Mouse (Mus musculus) spleen, adult 2 months (tissue): ENCODE results near the gene Sel1l3. TPM values are rescaled to one million over a fixed set of nuclear protein-coding genes. Genes with fewer than 3 reads are reported as not detected.

Source experiments
- DNase-seq, 2 experiments: peaks; one replicate each; pipeline versions ENCODE4 v3.0.0 to v3.0.0-alpha.2; 2012 to 2021; ENCODE audit warnings: low spot score in 2 of 2, low read depth in 1 of 2
- H3K27ac ChIP-seq: fragments of 200-500 bp; 2 replicates; pipeline ENCODE4 v1.5.1; 2012; ENCODE audit warnings: low read length, inconsistent platforms; ENCODE audit not compliant: insufficient read depth
- H3K27me3 ChIP-seq: fragments of 200-500 bp; 2 replicates; pipeline ENCODE4 v1.6.1; 2012; ENCODE audit warnings: mild to moderate bottlenecking, moderate library complexity, low read length, inconsistent platforms; ENCODE audit not compliant: control insufficient read depth, insufficient read depth
- H3K36me3 ChIP-seq: fragments of 200-500 bp; 2 replicates; pipeline ENCODE4 v1.6.1; 2012; ENCODE audit warnings: mild to moderate bottlenecking, low read length, inconsistent platforms; ENCODE audit not compliant: control insufficient read depth, insufficient read depth
- H3K4me1 ChIP-seq: fragments of 200-500 bp; 2 replicates; pipeline ENCODE4 v1.6.1; 2011; ENCODE audit warnings: inconsistent platforms; ENCODE audit not compliant: control insufficient read depth, insufficient read depth, insufficient read length
- H3K4me3 ChIP-seq: fragments of 200-500 bp; 2 replicates; pipeline ENCODE4 v1.5.1; 2011; ENCODE audit warnings: mild to moderate bottlenecking, inconsistent platforms; ENCODE audit not compliant: insufficient read depth, insufficient read length; ENCODE audit errors: extremely low read depth
- CTCF ChIP-seq: fragments of 200-500 bp; IDR thresholded peaks from 2 replicates; pipeline ENCODE4 v1.5.1; 2011; ENCODE audit warnings: mild to moderate bottlenecking, inconsistent platforms; ENCODE audit not compliant: insufficient read depth, insufficient read length, insufficient replicate concordance; ENCODE audit errors: extremely low read depth
- POLR2A ChIP-seq: fragments of 200-500 bp; IDR thresholded peaks from 2 replicates; pipeline ENCODE4 v1.6.1; 2011; ENCODE audit warnings: low read depth, low read length, inconsistent platforms
- WGBS: fragments of 180-500 bp; shearing (Covaris S2); methylation state at CpG from one replicate; pipeline ENCODE4 v1.1.7; 2018; 5-methylcytosine and 5-hydroxymethylcytosine counted together
- polyA plus RNA-seq: library from polyadenylated mRNA; depleted of rRNA; stranded (reverse); fragments of >200 nt; gene quantifications from 2 replicates; pipeline ENCODE4 v1.2.3, GENCODE M21; 2012

The Sel1l3 gene
- polyA plus RNA-seq, 1 experiment, result 0.67 TPM

DNA sequence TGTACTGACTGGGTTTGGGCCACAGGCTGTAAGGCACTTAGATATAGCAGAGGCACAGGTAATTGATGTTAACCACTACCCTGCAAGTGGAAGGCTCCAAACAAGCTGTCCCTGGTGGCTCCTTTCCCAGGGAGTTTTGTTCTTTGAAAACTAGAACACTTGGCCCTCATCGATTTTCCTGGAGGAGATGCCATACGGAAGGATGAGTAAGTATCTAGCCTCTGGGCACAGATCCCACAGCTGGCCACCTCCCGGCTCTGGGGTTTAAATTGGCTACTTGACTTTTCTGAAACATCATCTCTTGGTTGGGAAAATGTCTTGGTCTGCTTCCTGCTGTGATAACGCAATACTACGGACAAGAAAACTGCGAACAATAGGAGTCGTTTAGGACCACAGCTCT, 25.0 kb upstream of the Sel1l3 start:
- Histone ChIP-seq H3K4me1 (no peaks in the 10 kb centered on the region; the same call in 1 of the 2 replicates), H3K27ac (no peak overlapping the region), H3K36me3 (no peaks in the 10 kb centered on the region), H3K27me3 (no peaks in the 10 kb centered on the region), H3K4me3 (no peak overlapping the region)
- no peak for DNase-seq
- WGBS, result 92% methylated on average over 7 of the region's 7 CpGs
- TF ChIP-seq CTCF, result no peak
- no peak for TF ChIP-seq POLR2A

DNA sequence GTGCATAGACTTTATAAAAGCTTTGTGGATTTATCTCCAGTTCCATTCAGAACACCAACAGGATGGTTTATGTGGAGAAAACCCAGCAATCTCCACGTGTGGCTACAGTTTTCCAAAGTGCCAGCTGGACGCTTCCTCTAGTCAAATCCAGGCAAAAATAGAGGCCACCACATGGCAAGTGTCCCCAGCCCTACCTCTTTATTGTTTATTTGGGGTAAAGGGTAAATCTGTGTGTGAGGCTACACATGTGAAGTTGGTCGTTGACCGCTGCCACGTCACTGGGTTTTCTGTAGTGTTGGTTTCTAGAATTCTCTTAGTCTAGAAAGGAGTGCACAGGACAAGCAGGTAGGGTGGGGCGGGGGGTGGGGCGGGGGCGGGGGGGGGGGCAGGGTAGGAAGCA, 23.0 kb upstream of the Sel1l3 start:
- no peaks in the 10 kb centered on the region for H3K36me3 ChIP-seq
- H3K27ac ChIP-seq, result no peak overlapping the region
- DNase-seq, result no peak
- H3K27me3 ChIP-seq, result no peaks in the 10 kb centered on the region
- TF ChIP-seq CTCF (no peak), POLR2A (no peak)
- no peak overlapping the region for H3K4me3 ChIP-seq
- no peaks in the 10 kb centered on the region; the same call in 1 of the 2 replicates for H3K4me1 ChIP-seq
- 89% methylated on average over 8 of the region's 8 CpGs for WGBS

DNA sequence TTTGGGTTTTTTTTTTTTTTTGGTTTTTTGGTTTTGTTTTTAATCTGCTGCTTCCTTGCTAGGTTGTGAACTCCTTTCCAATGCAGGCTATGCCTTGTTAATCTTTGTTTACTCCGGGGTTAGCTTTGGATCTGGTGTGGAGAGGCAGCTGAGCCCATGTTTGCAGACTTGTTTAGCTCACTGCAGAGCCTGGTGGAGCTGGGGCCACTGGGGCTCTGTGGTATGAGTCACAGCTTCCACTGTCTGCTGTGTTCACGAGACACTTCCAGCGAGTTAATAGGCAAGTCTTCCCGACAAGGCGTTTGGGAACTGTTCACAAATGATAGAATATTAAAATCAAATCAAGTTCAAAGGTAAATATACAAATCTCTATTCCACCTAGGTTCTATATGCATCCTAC, 22.4 kb upstream of the Sel1l3 start:
- TF ChIP-seq POLR2A, result no peak
- TF ChIP-seq CTCF, result no peak
- Histone ChIP-seq H3K4me3 (no peak overlapping the region), H3K27ac (no peak overlapping the region), H3K4me1 (no peaks in the 10 kb centered on the region), H3K36me3 (no peaks in the 10 kb centered on the region), H3K27me3 (no peaks in the 10 kb centered on the region)
- 34% methylated on average over 5 of the region's 5 CpGs for WGBS
- DNase-seq, result no peak

DNA sequence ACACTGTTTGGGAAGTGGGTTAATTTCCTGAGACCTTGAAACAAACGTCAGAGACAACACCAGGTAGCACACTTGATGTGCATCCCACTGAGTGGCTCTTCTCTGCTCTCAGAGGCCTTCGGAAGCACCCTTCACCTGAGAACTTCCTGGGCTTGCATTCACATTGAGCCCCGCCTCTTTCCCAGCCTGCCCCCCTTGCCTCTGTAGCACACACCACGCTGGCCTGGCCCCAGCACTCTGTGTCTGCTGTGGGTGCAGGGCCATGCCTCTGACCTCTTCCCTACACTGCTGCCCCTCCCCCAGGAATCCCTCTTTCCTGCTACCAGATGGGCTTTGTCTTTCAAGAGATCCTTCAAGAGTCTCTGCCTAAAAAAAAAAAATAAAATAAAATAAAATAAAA, 21.8 kb upstream of the Sel1l3 start:
- TF ChIP-seq CTCF, result no peak
- no peak for TF ChIP-seq POLR2A
- no peak overlapping the region for H3K27ac ChIP-seq

DNA sequence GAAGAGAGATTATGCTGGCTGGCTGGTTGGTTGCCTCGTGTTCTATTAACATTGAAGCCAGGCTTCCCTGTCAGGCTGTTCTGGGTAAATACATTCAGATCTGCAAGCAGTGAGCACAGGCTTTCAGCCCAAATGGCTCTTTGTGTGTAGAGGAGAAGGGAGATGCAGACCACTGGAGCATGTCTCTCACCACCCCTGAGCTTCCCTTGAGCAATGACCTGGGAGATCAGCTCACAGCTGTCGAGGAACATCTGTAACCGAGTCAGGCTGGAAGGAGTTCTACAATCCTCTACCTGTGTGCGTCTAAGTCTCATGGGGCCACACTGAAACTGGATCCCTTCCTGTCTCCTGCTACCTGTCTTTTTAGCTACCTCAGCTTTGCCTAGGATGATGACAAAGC, 16.8 kb upstream of the Sel1l3 start:
- TF ChIP-seq CTCF, result no peak
- no peak for TF ChIP-seq POLR2A
- H3K4me1 ChIP-seq, result no peaks in the 10 kb centered on the region
- no peak overlapping the region for H3K4me3 ChIP-seq
- no peak overlapping the region for H3K27ac ChIP-seq
- H3K36me3 ChIP-seq, result no peaks in the 10 kb centered on the region
- no peak for DNase-seq
- no peaks in the 10 kb centered on the region for H3K27me3 ChIP-seq
- 32% methylated on average over 4 of the region's 4 CpGs for WGBS

More for the DNA sequence above, 21.8 kb upstream of the Sel1l3 start:
- no peaks in the 10 kb centered on the region for H3K4me1 ChIP-seq
- no peak overlapping the region for H3K4me3 ChIP-seq
- no peak for DNase-seq
- no peaks in the 10 kb centered on the region for H3K36me3 ChIP-seq
- WGBS, result 51% methylated on average over 4 of the region's 4 CpGs
- H3K27me3 ChIP-seq, result no peaks in the 10 kb centered on the region

DNA sequence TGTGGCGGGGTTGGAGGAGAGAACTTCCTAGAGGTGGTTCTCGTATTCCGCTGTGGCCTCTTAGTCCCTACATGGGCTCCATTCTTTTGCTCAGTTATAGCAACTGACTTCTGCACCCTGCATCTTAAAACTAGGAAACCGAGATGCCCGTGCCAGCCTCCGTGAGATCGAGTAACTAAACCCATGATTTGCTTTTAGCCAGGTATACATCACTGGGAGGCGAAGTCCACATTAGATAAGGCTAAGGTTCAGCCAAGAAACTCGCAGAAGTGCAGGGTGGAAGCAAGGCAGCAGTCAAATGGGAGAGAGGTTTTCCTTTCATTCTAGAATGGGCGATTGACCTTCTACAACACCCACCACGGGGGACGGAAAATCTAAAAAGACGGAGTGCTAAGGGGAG, 11.7 kb upstream of the Sel1l3 start:
- Histone ChIP-seq H3K4me1 (no peaks in the 10 kb centered on the region), H3K4me3 (no peak overlapping the region), H3K27ac (no peak overlapping the region), H3K27me3 (no peaks in the 10 kb centered on the region), H3K36me3 (no peaks in the 10 kb centered on the region)
- DNase-seq, result no peak
- WGBS, result 91% methylated on average over 13 of the region's 13 CpGs
- TF ChIP-seq CTCF, result no peak
- no peak for TF ChIP-seq POLR2A

DNA sequence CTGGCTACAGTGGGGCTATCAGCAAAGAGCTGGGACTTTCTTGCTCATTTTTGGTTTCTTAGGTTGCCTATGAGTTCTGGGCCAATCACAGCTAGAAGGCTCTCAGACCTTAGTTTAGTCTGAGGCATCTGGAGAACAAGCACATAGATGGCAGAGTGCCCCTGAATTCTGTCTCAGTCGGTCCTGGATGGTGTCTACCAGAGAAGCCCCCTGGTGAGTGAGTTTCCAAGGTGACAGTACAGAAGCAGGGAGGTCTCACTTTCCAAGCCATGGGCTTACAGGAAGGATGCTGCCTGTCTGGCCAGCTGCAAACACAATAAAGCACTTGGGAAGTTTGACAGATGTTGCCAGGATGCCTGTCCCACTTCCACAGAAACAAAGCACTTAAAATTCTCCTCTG, 1.1 kb upstream of the Sel1l3 start:
- no peaks in the 10 kb centered on the region for H3K36me3 ChIP-seq
- H3K27ac ChIP-seq, result no peak overlapping the region
- DNase-seq, result no peak
- H3K4me3 ChIP-seq, result no peak overlapping the region
- 13% methylated on average over 1 of the region's 1 CpGs for WGBS
- peaks cover 27% of the 10 kb centered on the region for H3K27me3 ChIP-seq
- peaks cover 3% of the 10 kb centered on the region; the same call in 1 of the 2 replicates for H3K4me1 ChIP-seq
- TF ChIP-seq CTCF (no peak), POLR2A (no peak)
